Mouse (Mus musculus): ENCODE results near the gene Dcun1d4. TPM values are rescaled to one million over a fixed set of nuclear protein-coding genes. Genes with fewer than 3 reads are reported as not detected.
A peak's percentile ranks its signal among the peaks of the same experiment; 100 is the strongest.
"Not testable (repeated sequence)": the region's sequence is repeated elsewhere in the genome, so short reads cannot be mapped to it uniquely, and the experiment has no call there.

The Dcun1d4 gene
- polyA plus RNA-seq, 1 experiment from 2014 or later: 28.3 TPM

- Histone ChIP-seq H3K9me3 (ENCODE audit: control insufficient read depth, low read length) (no peaks in the 10 kb centered on the region), H3K27me3 (replicated peaks; ENCODE audit: control insufficient read depth, insufficient read depth, low read length) (no peaks in the 10 kb centered on the region), H3K4me3 (ENCODE audit: low read depth, low read length) (no peak overlapping the region), H3K4me2 (ENCODE audit: low read length) (0 out of 2 replicates have a peak overlapping the region, but pooled peaks have one; percentile 13), H3K4me1 (replicated peaks; ENCODE audit: control insufficient read depth, insufficient read depth, low read length) (no peaks in the 10 kb centered on the region; the same call in 1 of the 2 replicates), H3K36me3 (ENCODE audit: control insufficient read depth, insufficient read depth, low read length) (no peaks in the 10 kb centered on the region), H3K9ac (ENCODE audit: low read length) (no peak overlapping the region), H3K27ac (ENCODE audit: low read depth) (peak overlapping the region; percentile 69)
- DNase-seq (ENCODE audit: low spot score) (peak; percentile 60), ATAC-seq (replicated peaks; ENCODE audit: low FRiP score, low TSS enrichment, low read depth) (no peak)
- 53% methylated on average over 16 of the region's 16 CpGs for WGBS
Measured at GRCm38 (mm10) chr5:73468462-73469433, 12.1 kb upstream of the Dcun1d4 start.

GRCm38 (mm10) chr5:73474412-73475405 lies 6.1 kb upstream of the Dcun1d4 start:
- ATAC-seq (replicated peaks; ENCODE audit: low FRiP score, low TSS enrichment, low read depth): no peak
- Histone ChIP-seq H3K9ac (ENCODE audit: low read length) (no peak overlapping the region), H3K4me3 (ENCODE audit: low read depth, low read length) (no peak overlapping the region), H3K4me2 (ENCODE audit: low read length) (no peak overlapping the region), H3K27ac (ENCODE audit: low read depth) (no peak overlapping the region), H3K27me3 (replicated peaks; ENCODE audit: control insufficient read depth, insufficient read depth, low read length) (no peaks in the 10 kb centered on the region), H3K4me1 (replicated peaks; ENCODE audit: control insufficient read depth, insufficient read depth, low read length) (no peaks in the 10 kb centered on the region), H3K36me3 (ENCODE audit: control insufficient read depth, insufficient read depth, low read length) (no peaks in the 10 kb centered on the region), H3K9me3 (ENCODE audit: control insufficient read depth, low read length) (no peaks in the 10 kb centered on the region)
- 81% methylated on average over 20 of the region's 20 CpGs for WGBS
- DNase-seq (ENCODE audit: low spot score): no peak

GRCm38 (mm10) chr5:73481401-73481800 lies 601 bp downstream of the Dcun1d4 start:
- no peaks in the 10 kb centered on the region for H3K27me3 ChIP-seq (replicated peaks; ENCODE audit: control insufficient read depth, insufficient read depth, low read length)
- no peaks in the 10 kb centered on the region for H3K4me1 ChIP-seq (replicated peaks; ENCODE audit: control insufficient read depth, insufficient read depth, low read length)
- no peak overlapping the region for H3K4me2 ChIP-seq (ENCODE audit: low read length)
- ATAC-seq (replicated peaks; ENCODE audit: low FRiP score, low TSS enrichment, low read depth): no peak
- DNase-seq (ENCODE audit: low spot score): no peak
- H3K9ac ChIP-seq (ENCODE audit: low read length): no peak overlapping the region
- no peak overlapping the region for H3K4me3 ChIP-seq (ENCODE audit: low read depth, low read length)
- H3K9me3 ChIP-seq (ENCODE audit: control insufficient read depth, low read length): no peaks in the 10 kb centered on the region
- 84% methylated on average over 7 of the region's 7 CpGs for WGBS
- no peaks in the 10 kb centered on the region for H3K36me3 ChIP-seq (ENCODE audit: control insufficient read depth, insufficient read depth, low read length)
- H3K27ac ChIP-seq (ENCODE audit: low read depth): no peak overlapping the region

GRCm38 (mm10) chr5:73482381-73482780 lies 1.6 kb downstream of the Dcun1d4 start:
- not testable (repeated sequence) for H3K36me3 ChIP-seq (ENCODE audit: control insufficient read depth, insufficient read depth, low read length); H3K9me3 ChIP-seq (ENCODE audit: control insufficient read depth, low read length); H3K27ac ChIP-seq (ENCODE audit: low read depth); H3K4me3 ChIP-seq (ENCODE audit: low read depth, low read length); H3K4me2 ChIP-seq (ENCODE audit: low read length); H3K9ac ChIP-seq (ENCODE audit: low read length); DNase-seq (ENCODE audit: low spot score); ATAC-seq (replicated peaks; ENCODE audit: low FRiP score, low TSS enrichment, low read depth); H3K4me1 ChIP-seq (replicated peaks; ENCODE audit: control insufficient read depth, insufficient read depth, low read length); H3K27me3 ChIP-seq (replicated peaks; ENCODE audit: control insufficient read depth, insufficient read depth, low read length)
- WGBS: 75% methylated on average over 1 of the region's 1 CpGs

GRCm38 (mm10) chr5:73484016-73484615 lies 3.3 kb downstream of the Dcun1d4 start:
- Histone ChIP-seq H3K27ac (ENCODE audit: low read depth) (no peak overlapping the region), H3K4me1 (replicated peaks; ENCODE audit: control insufficient read depth, insufficient read depth, low read length) (no peaks in the 10 kb centered on the region), H3K4me2 (ENCODE audit: low read length) (no peak overlapping the region), H3K9me3 (ENCODE audit: control insufficient read depth, low read length) (no peaks in the 10 kb centered on the region), H3K4me3 (ENCODE audit: low read depth, low read length) (no peak overlapping the region), H3K9ac (ENCODE audit: low read length) (no peak overlapping the region), H3K27me3 (replicated peaks; ENCODE audit: control insufficient read depth, insufficient read depth, low read length) (no peaks in the 10 kb centered on the region), H3K36me3 (ENCODE audit: control insufficient read depth, insufficient read depth, low read length) (no peaks in the 10 kb centered on the region)
- ATAC-seq (replicated peaks; ENCODE audit: low FRiP score, low TSS enrichment, low read depth) (no peak), DNase-seq (ENCODE audit: low spot score) (no peak)
- 71% methylated on average over 5 of the region's 5 CpGs for WGBS

- Histone ChIP-seq H3K4me2 (ENCODE audit: low read length) (no peak overlapping the region), H3K27me3 (replicated peaks; ENCODE audit: control insufficient read depth, insufficient read depth, low read length) (no peaks in the 10 kb centered on the region), H3K27ac (ENCODE audit: low read depth) (no peak overlapping the region), H3K36me3 (ENCODE audit: control insufficient read depth, insufficient read depth, low read length) (no peaks in the 10 kb centered on the region), H3K9me3 (ENCODE audit: control insufficient read depth, low read length) (no peaks in the 10 kb centered on the region), H3K9ac (ENCODE audit: low read length) (no peak overlapping the region), H3K4me1 (replicated peaks; ENCODE audit: control insufficient read depth, insufficient read depth, low read length) (peaks cover 5% of the 10 kb centered on the region; the same call in 1 of the 2 replicates), H3K4me3 (ENCODE audit: low read depth, low read length) (no peak overlapping the region)
- ATAC-seq (replicated peaks; ENCODE audit: low FRiP score, low TSS enrichment, low read depth) (no peak), DNase-seq (ENCODE audit: low spot score) (no peak)
- 68% methylated on average over 4 of the region's 4 CpGs for WGBS
Measured at GRCm38 (mm10) chr5:73486451-73486850, 5.7 kb downstream of the Dcun1d4 start.

GRCm38 (mm10) chr5:73489915-73490314 lies 9.1 kb downstream of the Dcun1d4 start:
- H3K36me3 ChIP-seq (ENCODE audit: control insufficient read depth, insufficient read depth, low read length): no peaks in the 10 kb centered on the region
- peak overlapping the region; percentile 51 for H3K4me2 ChIP-seq (ENCODE audit: low read length)
- H3K27me3 ChIP-seq (replicated peaks; ENCODE audit: control insufficient read depth, insufficient read depth, low read length): no peaks in the 10 kb centered on the region
- H3K9ac ChIP-seq (ENCODE audit: low read length): peak overlapping the region; percentile 57
- WGBS: 3% methylated on average over 14 of the region's 14 CpGs
- H3K4me3 ChIP-seq (ENCODE audit: low read depth, low read length): peak overlapping the region; percentile 79
- DNase-seq (ENCODE audit: low spot score) (no peak), ATAC-seq (replicated peaks; ENCODE audit: low FRiP score, low TSS enrichment, low read depth) (no peak)
- H3K27ac ChIP-seq (ENCODE audit: low read depth): peak overlapping the region; percentile 78
- H3K9me3 ChIP-seq (ENCODE audit: control insufficient read depth, low read length): no peaks in the 10 kb centered on the region
- peaks cover 11% of the 10 kb centered on the region for H3K4me1 ChIP-seq (replicated peaks; ENCODE audit: control insufficient read depth, insufficient read depth, low read length)

GRCm38 (mm10) chr5:73490596-73491073 lies 9.8 kb downstream of the Dcun1d4 start:
- peak overlapping the region; percentile 89 for H3K4me2 ChIP-seq (ENCODE audit: low read length)
- no peaks in the 10 kb centered on the region for H3K9me3 ChIP-seq (ENCODE audit: control insufficient read depth, low read length)
- peak overlapping the region; percentile 79 for H3K4me3 ChIP-seq (ENCODE audit: low read depth, low read length)
- no peaks in the 10 kb centered on the region for H3K27me3 ChIP-seq (replicated peaks; ENCODE audit: control insufficient read depth, insufficient read depth, low read length)
- ATAC-seq (replicated peaks; ENCODE audit: low FRiP score, low TSS enrichment, low read depth) (peak; percentile 98), DNase-seq (ENCODE audit: low spot score) (peak; percentile 98)
- H3K27ac ChIP-seq (ENCODE audit: low read depth): peak overlapping the region; percentile 90
- WGBS: under 1% methylated on average over 37 of the region's 37 CpGs
- H3K9ac ChIP-seq (ENCODE audit: low read length): peak overlapping the region; percentile 66
- H3K4me1 ChIP-seq (replicated peaks; ENCODE audit: control insufficient read depth, insufficient read depth, low read length): peaks cover 11% of the 10 kb centered on the region
- H3K36me3 ChIP-seq (ENCODE audit: control insufficient read depth, insufficient read depth, low read length): no peaks in the 10 kb centered on the region

Measured in intestine, embryonic 14.5 days (tissue).